ENCODE assay signal across 13 mouse cellular contexts in the genomic region with DNA sequence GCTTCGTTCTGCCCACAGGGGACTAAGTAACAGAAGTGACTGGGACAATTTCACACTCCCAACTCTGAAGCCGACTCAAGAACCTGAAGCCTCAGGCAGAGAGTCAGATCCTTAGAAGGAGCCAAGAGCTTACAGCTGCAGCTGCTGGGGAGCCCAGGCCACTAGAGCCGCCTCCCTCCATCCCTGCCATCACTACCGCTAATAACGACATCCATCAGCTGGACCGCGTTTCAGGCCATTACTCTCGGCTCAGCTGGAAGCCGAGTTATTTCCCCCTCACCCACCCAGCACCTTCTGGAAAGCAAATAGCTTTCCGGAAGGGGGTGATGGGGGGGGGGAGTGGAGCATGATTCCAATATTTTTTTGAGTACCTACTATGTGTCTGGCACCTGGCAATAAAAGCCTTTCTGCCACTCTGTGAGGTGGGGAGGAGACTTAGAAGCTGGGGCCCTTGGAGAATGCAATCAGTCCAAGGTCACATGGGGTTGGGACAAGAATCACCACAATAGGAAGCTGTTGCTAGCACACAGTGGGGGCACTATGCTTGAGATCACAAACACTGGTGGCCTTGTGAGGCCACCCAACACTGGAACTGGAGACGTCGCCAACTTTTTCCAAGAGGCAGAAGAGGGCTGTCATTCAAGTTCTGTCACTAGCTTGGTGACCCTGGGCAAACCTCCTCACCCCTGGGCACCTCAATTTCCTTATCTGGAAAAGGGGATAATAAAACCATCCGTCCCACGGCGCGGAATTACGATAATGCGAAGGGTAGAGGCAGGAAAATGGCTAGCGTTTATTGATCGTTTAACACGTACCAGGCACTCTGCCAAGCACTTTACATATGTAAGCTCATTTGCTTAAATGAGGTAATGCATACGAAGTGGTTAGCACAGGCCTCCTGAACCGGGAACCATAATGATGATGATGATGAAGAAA. TPM values are rescaled to one million over a fixed set of nuclear protein-coding genes. Genes with fewer than 3 reads are reported as not detected.
DNase-seq lines count a peak whose midpoint lies in the region; ATAC-seq lines count a peak whose summit lies in the region.
"Had no signal": no experiment of that assay in that cellular context is flagged by ENCODE, and none has a peak within 500 bp of the region (broad histone marks: within the 10 kb centered on the region; RNA-seq: fewer than 3 reads in every experiment).

No protein-coding gene starts in this region.

- H3K27ac ChIP-seq in hindbrain, embryonic 12.5 days: peak overlapping the region; percentile 42
- H3K27ac ChIP-seq in hindbrain, embryonic 16.5 days (ENCODE audit: low read depth, low read length): no peak overlapping the region; the same call in 1 of the 2 replicates
- peak overlapping the region; percentile 3; the same call in 1 of the 2 replicates for H3K27ac ChIP-seq in neural tube, embryonic 11.5 days (ENCODE audit: low read depth, low read length)
- H3K27ac ChIP-seq in intestine, embryonic 15.5 days: no peak overlapping the region
- H3K27ac ChIP-seq: liver, embryonic 14.5 days had no signal

- no peak overlapping the region for H3K4me3 ChIP-seq in hindbrain, embryonic 12.5 days
- no peak overlapping the region for H3K4me3 ChIP-seq in hindbrain, embryonic 16.5 days (ENCODE audit: low read length)
- no peak overlapping the region for H3K4me3 ChIP-seq in neural tube, embryonic 11.5 days (ENCODE audit: low read depth, low read length)
- H3K4me3 ChIP-seq in intestine, embryonic 15.5 days (replicated peaks): no peak overlapping the region
- H3K4me3 ChIP-seq: erythroblast, embryonic 14.5 days had no signal

- peaks cover 5% of the 10 kb centered on the region; the same call in 1 of the 2 replicates for H3K27me3 ChIP-seq in hindbrain, embryonic 12.5 days
- H3K27me3 ChIP-seq in hindbrain, embryonic 16.5 days (replicated peaks; ENCODE audit: control insufficient read depth, insufficient read depth, low read length): no peaks in the 10 kb centered on the region
- H3K27me3 ChIP-seq in neural tube, embryonic 11.5 days (ENCODE audit: control insufficient read depth, insufficient read depth, low read length): no peaks in the 10 kb centered on the region
- no peaks in the 10 kb centered on the region for H3K27me3 ChIP-seq in intestine, embryonic 15.5 days (replicated peaks)

- WGBS in hindbrain, embryonic 12.5 days: 62% methylated on average over 23 of the region's 23 CpGs
- 46% methylated on average over 23 of the region's 23 CpGs for WGBS in hindbrain, embryonic 16.5 days
- 55% methylated on average over 23 of the region's 23 CpGs for WGBS in neural tube, embryonic 11.5 days
- WGBS in intestine, embryonic 15.5 days: 54% methylated on average over 23 of the region's 23 CpGs

- no peaks in the 10 kb centered on the region for H3K36me3 ChIP-seq in hindbrain, embryonic 12.5 days
- H3K36me3 ChIP-seq in hindbrain, embryonic 16.5 days (ENCODE audit: control insufficient read depth, insufficient read depth, low read length): no peaks in the 10 kb centered on the region
- H3K36me3 ChIP-seq in neural tube, embryonic 11.5 days (ENCODE audit: control insufficient read depth, insufficient read depth, low read length): no peaks in the 10 kb centered on the region
- H3K36me3 ChIP-seq in intestine, embryonic 15.5 days: no peaks in the 10 kb centered on the region

- peak; percentile 55 for ATAC-seq in hindbrain, embryonic 12.5 days (ENCODE audit: low FRiP score)
- ATAC-seq in hindbrain, embryonic 16.5 days: no peak
- ATAC-seq in neural tube, embryonic 11.5 days (ENCODE audit: insufficient read depth, low FRiP score, low TSS enrichment): 0 out of 2 replicates have a peak, but pooled peaks have one; percentile 10
- peak; percentile 31 for ATAC-seq in intestine, embryonic 15.5 days
- ATAC-seq: inflammation-experienced regulatory T-cells, adult 6 months had no signal

- no peak overlapping the region; the same call in 1 of the 2 replicates for H3K9ac ChIP-seq in hindbrain, embryonic 12.5 days
- no peak overlapping the region for H3K9ac ChIP-seq in hindbrain, embryonic 16.5 days (ENCODE audit: low read depth, low read length)
- no peak overlapping the region for H3K9ac ChIP-seq in neural tube, embryonic 11.5 days (ENCODE audit: low read length)
- H3K9ac ChIP-seq in intestine, embryonic 15.5 days: no peak overlapping the region
- H3K9ac ChIP-seq: liver, embryonic 14.5 days had no signal

- no peak overlapping the region for H3K4me2 ChIP-seq in hindbrain, embryonic 12.5 days (replicated peaks)
- H3K4me2 ChIP-seq in hindbrain, embryonic 16.5 days (ENCODE audit: low read length): no peak overlapping the region; the same call in 1 of the 2 replicates
- no peak overlapping the region for H3K4me2 ChIP-seq in neural tube, embryonic 11.5 days (ENCODE audit: low read depth)
- H3K4me2 ChIP-seq in intestine, embryonic 15.5 days (replicated peaks): no peak overlapping the region

- DNase-seq in neural tube, embryonic 11.5 days (ENCODE audit: low spot score): peak; percentile 60
- no peak for DNase-seq in neural tube, embryonic 10.5 days (ENCODE audit: extremely low spot score, low spot score)
- DNase-seq in adrenal gland, adult 2 months: no peak
- DNase-seq in spleen, postnatal 4 days (ENCODE audit: low spot score in 2 of 2): no peak
- DNase-seq: cerebellum, postnatal 36 days; heart, adult 18-20 months had no signal

- peaks cover 77% of the 10 kb centered on the region for H3K4me1 ChIP-seq in hindbrain, embryonic 12.5 days
- peaks cover 58% of the 10 kb centered on the region for H3K4me1 ChIP-seq in hindbrain, embryonic 16.5 days (ENCODE audit: control insufficient read depth, insufficient read depth, low read depth, low read length)
- peaks cover 28% of the 10 kb centered on the region for H3K4me1 ChIP-seq in neural tube, embryonic 11.5 days (ENCODE audit: control insufficient read depth, insufficient read depth, low read length)
- peaks cover 12% of the 10 kb centered on the region for H3K4me1 ChIP-seq in intestine, embryonic 15.5 days (replicated peaks)

- H3K9me3 ChIP-seq in hindbrain, embryonic 12.5 days (replicated peaks): no peaks in the 10 kb centered on the region
- H3K9me3 ChIP-seq in hindbrain, embryonic 16.5 days (ENCODE audit: control insufficient read depth, low read length): no peaks in the 10 kb centered on the region
- no peaks in the 10 kb centered on the region for H3K9me3 ChIP-seq in neural tube, embryonic 11.5 days (ENCODE audit: control insufficient read depth, low read length)
- no peaks in the 10 kb centered on the region for H3K9me3 ChIP-seq in intestine, embryonic 15.5 days

RNA-seq across cellular contexts. Expression of a gene that starts 5.7 kb away (rescaled TPM):
- 13.9 and 16.2 TPM in 2 replicates for polyA plus RNA-seq in hindbrain, embryonic 12.5 days (2016; fragmentation: Nextera tagmentation; extraction: Ambion mirVana)
- polyA plus RNA-seq in hindbrain, embryonic 16.5 days (2015; fragmentation: Nextera tagmentation; extraction: Ambion mirVana): 2.4 and 6.6 TPM in 2 replicates
- polyA plus RNA-seq in neural tube, embryonic 11.5 days (2014; fragmentation: Nextera tagmentation; extraction: Ambion mirVana): 19.1 and 21.0 TPM in 2 replicates
- 1.1 and 1.2 TPM in 2 replicates for polyA plus RNA-seq in intestine, embryonic 15.5 days (2015; fragmentation: Nextera tagmentation; extraction: Ambion mirVana)
- total RNA-seq in adrenal gland, adult 2 months (2021): 10 to 100 TPM in 1 of 2 experiments, 1 to 10 TPM in 1; 4.4 to 15.1 TPM
- 24.3 and 24.6 TPM in 2 replicates for polyA plus RNA-seq in adrenal gland, adult 2 months (2012; rRNA removed)
- total RNA-seq: monocyte, adult 5-6 weeks had no signal
- polyA plus RNA-seq: erythroblast, embryonic 14.5 days; inflammation-experienced regulatory T-cells, adult 6 months had no signal

Comparison
In these comparisons a context has a peak if more than half of its experiments do, and no peak if none do; other contexts are left out.
1. H3K27ac ChIP-seq: peak in hindbrain, embryonic 12.5 days (single experiment) and neural tube, embryonic 11.5 days (single experiment); none in hindbrain, embryonic 16.5 days (single experiment) and intestine, embryonic 15.5 days (single experiment).